Comparison of ENCODE assay signal across 8 mouse cellular contexts in genomic region chr5:73937799-73938198, GRCm38 (mm10).
DNase-seq lines count a peak whose midpoint lies in the region; ATAC-seq lines count a peak whose summit lies in the region.

No protein-coding gene starts in this region.

- H3K9ac ChIP-seq in midbrain, embryonic 14.5 days (replicated peaks; ENCODE audit: low read length): no peak overlapping the region

- H3K36me3 ChIP-seq in midbrain, embryonic 14.5 days (ENCODE audit: control insufficient read depth, insufficient read depth, low read length): no peaks in the 10 kb centered on the region

- no peaks in the 10 kb centered on the region for H3K27me3 ChIP-seq in midbrain, embryonic 14.5 days (ENCODE audit: control insufficient read depth, insufficient read depth, low read length)

- no peaks in the 10 kb centered on the region for H3K4me1 ChIP-seq in midbrain, embryonic 14.5 days (ENCODE audit: control insufficient read depth, insufficient read depth, low read length)

- peak; percentile 64; the same call in 1 of the 2 replicates for ATAC-seq in frontal cortex, adult (ENCODE audit: low TSS enrichment)
- peak; percentile 67; the same call in 1 of the 2 replicates for ATAC-seq in cerebellum, adult (ENCODE audit: insufficient number of reproducible peaks, low FRiP score, low TSS enrichment)
- no peak for ATAC-seq in midbrain, embryonic 14.5 days (ENCODE audit: low FRiP score, low TSS enrichment)

- no peak for DNase-seq in frontal cortex, postnatal 14 days (ENCODE audit: low spot score in 2 of 2)
- peak; percentile 28 for DNase-seq in right cerebral cortex, adult 18-20 months
- DNase-seq in right cerebral cortex, postnatal 25 days: no peak
- DNase-seq in heart, postnatal 36 days: peak; percentile 22 to 48
- DNase-seq in natural killer cell, adult 2 months (ENCODE audit: low spot score in 2 of 2): peak; percentile 9 to 17
- no peak for DNase-seq in midbrain, embryonic 14.5 days

- H3K4me3 ChIP-seq in midbrain, embryonic 14.5 days (replicated peaks; ENCODE audit: low read depth, low read length): no peak overlapping the region

- no peaks in the 10 kb centered on the region for H3K9me3 ChIP-seq in midbrain, embryonic 14.5 days (ENCODE audit: control insufficient read depth, low read length)

- H3K4me2 ChIP-seq in midbrain, embryonic 14.5 days (ENCODE audit: low read length): no peak overlapping the region

- intact Hi-C loops in heart, postnatal 36 days (cut with DNase I): loop anchor here (1.0 to 10.0 kb wide), 2 partner anchors 253 to 340 kb away; no protein-coding TSS in a partner anchor

- 39% methylated on average over 2 of the region's 2 CpGs for WGBS in midbrain, embryonic 14.5 days

- no peak overlapping the region for H3K27ac ChIP-seq in midbrain, embryonic 14.5 days (replicated peaks; ENCODE audit: low read depth, low read length)

Comparison
In these comparisons a context has a peak if more than half of its experiments do, and no peak if none do; other contexts are left out.
1. DNase-seq: peak in right cerebral cortex, adult 18-20 months (single experiment), heart, postnatal 36 days (2 of 2) and natural killer cell, adult 2 months (2 of 2); none in frontal cortex, postnatal 14 days (0 of 2), right cerebral cortex, postnatal 25 days (single experiment) and midbrain, embryonic 14.5 days (single experiment).